Mouse (Mus musculus) spleen, adult 18-20 months (tissue): Measurements from ENCODE around the gene Gm47996.

Experiments
- DNase-seq, 2 experiments: peaks; one replicate each; pipeline ENCODE4 v3.0.0; 2022; ENCODE audit warnings: mixed read lengths in 2 of 2

Gm47996 gene

GRCm38 (mm10) chr1:151250529-151251193 lies 40.7 kb downstream of the Gm47996 start:
- DNase-seq = peak; percentile 22 to 31

- DNase-seq = no peak
Measured at GRCm38 (mm10) chr1:151251194-151252010, 41.5 kb downstream of the Gm47996 start.

GRCm38 (mm10) chr1:151255422-151255821 lies 45.5 kb downstream of the Gm47996 start:
- DNase-seq = no peak

GRCm38 (mm10) chr1:151258090-151258954 lies 48.4 kb downstream of the Gm47996 start:
- no peak for DNase-seq

- DNase-seq = no peak
Measured at GRCm38 (mm10) chr1:151259061-151259460, 49.1 kb downstream of the Gm47996 start.
